Mouse (Mus musculus): ENCODE results near the gene Slc22a4.
"Not testable (repeated sequence)": the region's sequence is repeated elsewhere in the genome, so short reads cannot be mapped to it uniquely, and the experiment has no call there.

The Slc22a4 gene

GRCm38 (mm10) chr11:54004734-54005133, 23.2 kb downstream of the Slc22a4 start:
- DNase-seq (ENCODE audit: low spot score): no peak

GRCm38 (mm10) chr11:54004221-54004620, 23.7 kb downstream of the Slc22a4 start:
- DNase-seq (ENCODE audit: low spot score): no peak

- DNase-seq (ENCODE audit: low spot score): peak; percentile 35
These were observed 24.9 kb downstream of the Slc22a4 start for GRCm38 (mm10) chr11:54002761-54003717.

- DNase-seq (ENCODE audit: low spot score): no peak
These were observed 25.6 kb downstream of the Slc22a4 start for GRCm38 (mm10) chr11:54002147-54002760.

GRCm38 (mm10) chr11:53997661-53998060, 30.2 kb downstream of the Slc22a4 start:
- DNase-seq (ENCODE audit: low spot score): peak; percentile 78

- DNase-seq (ENCODE audit: low spot score): no peak
These were observed 35.6 kb downstream of the Slc22a4 start for GRCm38 (mm10) chr11:53992264-53992663.

GRCm38 (mm10) chr11:53989232-53989631, 38.7 kb downstream of the Slc22a4 start:
- no peak for DNase-seq (ENCODE audit: low spot score)

GRCm38 (mm10) chr11:53988081-53988480, 39.8 kb downstream of the Slc22a4 start:
- DNase-seq (ENCODE audit: low spot score): no peak

- DNase-seq (ENCODE audit: low spot score): no peak
These were observed 46.5 kb downstream of the Slc22a4 start for GRCm38 (mm10) chr11:53981396-53981795.

GRCm38 (mm10) chr11:53979788-53980621, 47.9 kb downstream of the Slc22a4 start, which contains the start of gene Slc22a21:
TSS of gene Slc22a21 (minus strand) at chr11:53980332.
- peak; percentile 90 for DNase-seq (ENCODE audit: low spot score)

GRCm38 (mm10) chr11:53979456-53979787, 48.5 kb downstream of the Slc22a4 start:
- DNase-seq (ENCODE audit: low spot score): not testable (repeated sequence)

GRCm38 (mm10) chr11:53977672-53978071, 50.2 kb downstream of the Slc22a4 start:
- DNase-seq (ENCODE audit: low spot score): no peak

- no peak for DNase-seq (ENCODE audit: low spot score)
These were observed 52.3 kb downstream of the Slc22a4 start for GRCm38 (mm10) chr11:53975559-53975958.

GRCm38 (mm10) chr11:53958984-53959383, 68.9 kb downstream of the Slc22a4 start:
- DNase-seq (ENCODE audit: low spot score): peak; percentile 16

- peak; percentile 19 for DNase-seq (ENCODE audit: low spot score)
These were observed 69.7 kb downstream of the Slc22a4 start for GRCm38 (mm10) chr11:53958176-53958575.

- DNase-seq (ENCODE audit: low spot score): no peak
These were observed 71.3 kb downstream of the Slc22a4 start for GRCm38 (mm10) chr11:53956636-53957035.

- DNase-seq (ENCODE audit: low spot score): no peak
These were observed 73.2 kb downstream of the Slc22a4 start for GRCm38 (mm10) chr11:53954653-53955052.

GRCm38 (mm10) chr11:53950133-53950532, 77.8 kb downstream of the Slc22a4 start:
- DNase-seq (ENCODE audit: low spot score): not testable (repeated sequence)

Measured in testis, postnatal 14 days (tissue).